Mouse (Mus musculus): ENCODE results near the gene Elmo1.

DNA sequence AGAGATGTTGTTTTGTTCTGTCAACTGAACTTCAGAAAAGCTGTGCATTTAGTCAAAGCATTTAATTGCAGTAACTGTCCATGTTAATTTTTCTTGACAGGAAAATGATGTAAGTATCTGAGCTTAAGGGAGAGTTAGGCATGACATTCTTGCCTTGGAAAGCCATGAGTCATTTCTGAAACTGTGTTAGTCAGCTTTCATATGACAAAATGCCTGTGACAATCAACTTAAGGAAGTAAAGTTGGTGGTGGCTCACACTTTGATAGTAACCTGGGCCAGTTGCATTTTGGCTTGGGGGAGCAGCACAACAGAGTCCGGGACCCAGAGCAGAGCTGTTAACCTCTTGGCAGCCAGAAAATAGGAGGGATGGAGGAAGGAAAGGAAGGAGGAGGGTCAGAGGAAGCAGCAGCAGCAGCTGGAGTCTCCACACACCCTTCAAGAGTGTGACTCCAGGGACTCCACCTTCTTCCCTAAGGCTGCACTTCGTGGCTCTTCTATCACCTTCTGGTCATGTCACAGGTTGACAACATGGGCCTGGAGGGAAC is 20.9 kb downstream of the Elmo1 start:
- TF ChIP-seq POLR2A (IDR thresholded peaks at IDR 0.05; ENCODE audit: insufficient read depth, low read depth, low read length): no peak
- no peak for TF ChIP-seq CTCF (IDR thresholded peaks at IDR 0.05; ENCODE audit: insufficient read depth, low read depth, low read length)

Measured in olfactory bulb, adult 2 months (tissue).